Mouse (Mus musculus) CD4-positive, CD25-positive, alpha-beta regulatory T cell, adult 4 months (primary cell): ENCODE measurements around the gene Hoxc11. TPM values are rescaled to one million over a fixed set of nuclear protein-coding genes. Genes with fewer than 3 reads are reported as not detected.

Source experiments
- ATAC-seq: one replicate; pipeline ENCODE4 v1.8.0; 2017
- polyA plus RNA-seq, 2 experiments: library from polyadenylated mRNA; unstranded; fragments of 100-300 nt; shearing (Covaris generic); gene quantifications; one replicate each; pipeline ENCODE4 v1.2.1; 2017

The Hoxc11 gene
- polyA plus RNA-seq, 2 experiments from 2014 or later = not detected

- no peak for ATAC-seq
These were observed 17.1 kb upstream of the Hoxc11 start for GRCm38 (mm10) chr15:102937036-102937666.

GRCm38 (mm10) chr15:102939256-102940155 lies 14.7 kb upstream of the Hoxc11 start:
- no peak for ATAC-seq

GRCm38 (mm10) chr15:102942739-102943467 lies 11.3 kb upstream of the Hoxc11 start:
- no peak for ATAC-seq

- ATAC-seq = no peak
These were observed 10.8 kb upstream of the Hoxc11 start for GRCm38 (mm10) chr15:102943468-102943813.

- ATAC-seq = no peak
These were observed 8.8 kb upstream of the Hoxc11 start for GRCm38 (mm10) chr15:102945185-102946077.

GRCm38 (mm10) chr15:102947276-102947675 lies 7.0 kb upstream of the Hoxc11 start:
- no peak for ATAC-seq

GRCm38 (mm10) chr15:102948842-102949241 lies 5.4 kb upstream of the Hoxc11 start:
- no peak for ATAC-seq

GRCm38 (mm10) chr15:102949696-102950095 lies 4.5 kb upstream of the Hoxc11 start:
- ATAC-seq = no peak

- no peak for ATAC-seq
These were observed 3.4 kb upstream of the Hoxc11 start for GRCm38 (mm10) chr15:102950877-102951276.

- ATAC-seq = no peak
These were observed 666 bp upstream of the Hoxc11 start for GRCm38 (mm10) chr15:102953561-102953960.

- ATAC-seq = no peak
These were observed 768 bp downstream of the Hoxc11 start for GRCm38 (mm10) chr15:102955007-102955382.

- ATAC-seq = no peak
These were observed 1.8 kb downstream of the Hoxc11 start for GRCm38 (mm10) chr15:102955833-102956640.

GRCm38 (mm10) chr15:102956906-102957305 lies 2.7 kb downstream of the Hoxc11 start:
- no peak for ATAC-seq

- no peak for ATAC-seq
These were observed 5.5 kb downstream of the Hoxc11 start for GRCm38 (mm10) chr15:102959663-102960191.

GRCm38 (mm10) chr15:102961728-102962127 lies 7.5 kb downstream of the Hoxc11 start:
- ATAC-seq = no peak

GRCm38 (mm10) chr15:102962492-102962891 lies 8.3 kb downstream of the Hoxc11 start:
- ATAC-seq = no peak

GRCm38 (mm10) chr15:102963259-102963658 lies 9.0 kb downstream of the Hoxc11 start:
- ATAC-seq = no peak

- ATAC-seq = no peak
These were observed 9.7 kb downstream of the Hoxc11 start for GRCm38 (mm10) chr15:102963671-102964640.

GRCm38 (mm10) chr15:102965003-102965891 lies 11.0 kb downstream of the Hoxc11 start:
- ATAC-seq = no peak
